Mouse (Mus musculus): Measurements from ENCODE around the gene Tenm2. TPM values are rescaled to one million over a fixed set of nuclear protein-coding genes. Genes with fewer than 3 reads are reported as not detected.

Tenm2 gene
- polyA plus RNA-seq, 1 experiment from 2014 or later = 2.8 TPM

DNA sequence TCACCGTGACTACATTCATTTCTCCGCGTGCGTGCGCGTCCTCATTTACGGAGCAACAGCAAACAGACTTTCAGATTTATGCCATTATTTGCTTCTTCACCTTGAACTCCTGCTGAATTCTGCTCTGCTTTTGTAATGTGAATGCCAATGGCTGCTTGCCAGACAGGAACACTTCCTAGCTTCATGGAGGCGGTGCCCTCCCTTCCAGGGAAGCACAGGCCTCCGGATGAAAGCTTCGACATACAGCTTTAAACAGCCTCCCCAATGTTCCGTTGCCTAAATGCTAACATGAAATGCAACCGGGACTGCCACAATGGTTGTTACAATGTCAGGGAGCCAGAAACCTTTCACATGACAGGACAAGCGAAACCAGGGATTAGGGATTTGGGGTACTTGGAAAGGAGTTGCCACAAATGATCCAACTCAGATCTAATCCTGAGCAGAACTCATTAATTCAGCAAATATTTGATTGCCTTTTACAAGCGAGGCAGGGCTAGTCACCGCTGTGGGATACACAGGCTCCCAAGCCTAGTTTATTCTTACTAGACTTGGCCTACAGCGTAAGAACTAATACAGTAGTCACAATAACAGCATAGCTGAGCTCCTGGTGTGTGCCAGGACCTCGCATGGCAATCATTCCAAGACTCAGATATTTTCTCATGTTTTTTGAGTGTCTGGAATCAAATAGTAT lies 970.8 kb downstream of the Tenm2 start:
- WGBS = 78% methylated on average over 17 of the region's 17 CpGs
- Histone ChIP-seq H3K9me3 (ENCODE audit: control insufficient read depth, low read depth, low read length) (no peaks in the 10 kb centered on the region), H3K4me3 (ENCODE audit: low read depth, low read length) (no peak overlapping the region), H3K4me2 (replicated peaks; ENCODE audit: low read depth, low read length) (no peak overlapping the region), H3K27me3 (ENCODE audit: control insufficient read depth, insufficient read depth, low read length) (no peaks in the 10 kb centered on the region), H3K36me3 (ENCODE audit: control insufficient read depth, insufficient read depth, low read length) (no peaks in the 10 kb centered on the region), H3K4me1 (ENCODE audit: control insufficient read depth, insufficient read depth, low read length) (no peaks in the 10 kb centered on the region), H3K27ac (ENCODE audit: low read length) (no peak overlapping the region), H3K9ac (replicated peaks; ENCODE audit: low read depth, low read length) (no peak overlapping the region)
- ATAC-seq (ENCODE audit: insufficient number of reproducible peaks, insufficient read depth, low FRiP score, low read depth) = no peak

DNA sequence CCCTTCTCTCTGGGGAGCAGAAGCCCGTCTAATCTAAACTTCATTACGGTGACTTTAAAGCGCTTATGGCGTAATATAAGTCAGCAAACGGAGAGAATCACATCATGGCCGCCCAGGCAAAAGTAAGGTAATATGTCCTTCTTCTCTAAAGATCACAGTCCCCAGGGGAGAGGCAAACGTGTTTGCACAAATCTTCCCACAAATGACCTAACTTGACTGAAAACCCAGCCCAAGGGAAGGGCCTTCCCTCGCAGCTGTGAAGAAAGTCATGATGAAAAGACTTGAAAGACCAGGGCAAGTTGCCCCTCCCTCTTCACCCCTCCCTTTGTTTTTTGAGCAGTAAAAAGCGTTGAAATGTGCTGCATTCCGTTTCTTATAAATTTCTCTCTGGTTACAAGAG lies 971.9 kb downstream of the Tenm2 start:
- ATAC-seq (ENCODE audit: insufficient number of reproducible peaks, insufficient read depth, low FRiP score, low read depth) = no peak

DNA sequence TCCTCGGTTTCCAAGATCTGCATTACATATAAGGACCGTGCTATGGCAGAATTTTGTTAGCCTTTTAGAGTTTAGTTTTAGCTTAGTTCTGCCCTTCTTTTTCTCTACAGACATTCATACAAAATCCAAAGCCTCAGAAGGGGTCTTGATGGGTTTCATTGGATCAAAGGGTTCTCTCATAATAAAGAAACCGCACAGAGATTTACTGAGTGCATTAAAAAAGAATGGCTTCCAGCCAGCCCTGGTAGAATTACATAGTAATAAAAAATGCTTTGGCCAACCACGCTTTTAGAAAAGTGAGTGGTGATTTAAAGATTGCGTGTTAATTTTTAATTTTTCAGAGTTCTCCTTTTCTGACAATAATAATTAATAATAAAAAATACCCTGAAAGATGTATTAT lies 978.6 kb downstream of the Tenm2 start:
- Histone ChIP-seq H3K27me3 (ENCODE audit: control insufficient read depth, insufficient read depth, low read length) (no peaks in the 10 kb centered on the region), H3K9me3 (ENCODE audit: control insufficient read depth, low read depth, low read length) (no peaks in the 10 kb centered on the region), H3K4me2 (replicated peaks; ENCODE audit: low read depth, low read length) (no peak overlapping the region), H3K4me3 (ENCODE audit: low read depth, low read length) (no peak overlapping the region), H3K4me1 (ENCODE audit: control insufficient read depth, insufficient read depth, low read length) (no peaks in the 10 kb centered on the region), H3K27ac (ENCODE audit: low read length) (no peak overlapping the region), H3K36me3 (ENCODE audit: control insufficient read depth, insufficient read depth, low read length) (no peaks in the 10 kb centered on the region), H3K9ac (replicated peaks; ENCODE audit: low read depth, low read length) (no peak overlapping the region)
- no peak for ATAC-seq (ENCODE audit: insufficient number of reproducible peaks, insufficient read depth, low FRiP score, low read depth)
- 78% methylated on average over 5 of the region's 5 CpGs for WGBS

More for the DNA sequence above, 971.9 kb downstream of the Tenm2 start:
- H3K9ac ChIP-seq (replicated peaks; ENCODE audit: low read depth, low read length) = no peak overlapping the region
- no peak overlapping the region for H3K4me3 ChIP-seq (ENCODE audit: low read depth, low read length)
- H3K27ac ChIP-seq (ENCODE audit: low read length) = no peak overlapping the region
- H3K9me3 ChIP-seq (ENCODE audit: control insufficient read depth, low read depth, low read length) = no peaks in the 10 kb centered on the region
- H3K4me1 ChIP-seq (ENCODE audit: control insufficient read depth, insufficient read depth, low read length) = no peaks in the 10 kb centered on the region
- no peaks in the 10 kb centered on the region for H3K27me3 ChIP-seq (ENCODE audit: control insufficient read depth, insufficient read depth, low read length)
- H3K4me2 ChIP-seq (replicated peaks; ENCODE audit: low read depth, low read length) = no peak overlapping the region
- 60% methylated on average over 10 of the region's 10 CpGs for WGBS
- H3K36me3 ChIP-seq (ENCODE audit: control insufficient read depth, insufficient read depth, low read length) = no peaks in the 10 kb centered on the region

DNA sequence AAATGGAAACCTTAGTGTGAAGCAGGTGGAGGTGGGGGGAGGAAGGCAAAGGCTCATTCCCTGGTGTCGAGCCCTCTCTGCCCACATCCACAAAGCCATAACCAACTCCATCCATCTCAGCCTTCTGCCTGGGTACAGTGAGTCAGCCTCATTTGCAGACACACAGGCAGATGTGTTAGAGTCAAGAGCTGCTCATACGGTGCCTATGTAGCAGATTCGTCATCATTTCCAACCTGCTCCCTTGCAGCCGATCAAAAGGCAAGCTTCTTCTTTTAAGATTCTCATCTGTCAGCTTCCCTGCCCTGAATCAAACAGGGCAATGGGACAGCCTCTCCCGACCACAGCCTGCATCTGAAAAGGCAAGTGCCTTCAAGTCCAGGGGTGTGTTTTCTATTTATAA lies 979.0 kb downstream of the Tenm2 start:
- no peaks in the 10 kb centered on the region for H3K9me3 ChIP-seq (ENCODE audit: control insufficient read depth, low read depth, low read length)
- no peak overlapping the region for H3K4me2 ChIP-seq (replicated peaks; ENCODE audit: low read depth, low read length)
- no peaks in the 10 kb centered on the region for H3K27me3 ChIP-seq (ENCODE audit: control insufficient read depth, insufficient read depth, low read length)
- no peaks in the 10 kb centered on the region for H3K36me3 ChIP-seq (ENCODE audit: control insufficient read depth, insufficient read depth, low read length)
- ATAC-seq (ENCODE audit: insufficient number of reproducible peaks, insufficient read depth, low FRiP score, low read depth) = no peak
- WGBS = 76% methylated on average over 5 of the region's 5 CpGs
- no peak overlapping the region for H3K4me3 ChIP-seq (ENCODE audit: low read depth, low read length)
- no peak overlapping the region for H3K27ac ChIP-seq (ENCODE audit: low read length)
- H3K4me1 ChIP-seq (ENCODE audit: control insufficient read depth, insufficient read depth, low read length) = no peaks in the 10 kb centered on the region
- H3K9ac ChIP-seq (replicated peaks; ENCODE audit: low read depth, low read length) = no peak overlapping the region

DNA sequence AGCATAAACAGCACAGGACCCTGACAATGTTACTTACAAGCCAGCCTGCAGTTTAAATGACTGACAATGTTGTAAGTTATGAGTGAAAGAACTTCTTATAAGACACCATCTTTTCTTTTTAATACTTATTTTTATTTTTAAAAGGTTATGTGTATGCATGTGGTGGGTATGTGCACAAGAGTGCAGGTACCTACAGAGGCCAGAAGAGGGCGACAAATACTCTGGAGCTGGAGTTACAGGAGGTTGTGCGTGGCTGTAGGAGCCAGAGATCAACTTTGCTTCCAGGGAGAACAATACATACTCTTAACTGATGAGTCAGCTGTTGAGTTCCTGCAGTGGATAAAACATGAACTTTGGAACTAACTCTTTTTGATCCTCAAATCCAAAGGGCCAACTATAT lies 981.7 kb downstream of the Tenm2 start:
- Histone ChIP-seq H3K4me3 (ENCODE audit: low read depth, low read length) (no peak overlapping the region), H3K27me3 (ENCODE audit: control insufficient read depth, insufficient read depth, low read length) (no peaks in the 10 kb centered on the region), H3K9ac (replicated peaks; ENCODE audit: low read depth, low read length) (no peak overlapping the region), H3K27ac (ENCODE audit: low read length) (no peak overlapping the region), H3K9me3 (ENCODE audit: control insufficient read depth, low read depth, low read length) (no peaks in the 10 kb centered on the region), H3K4me2 (replicated peaks; ENCODE audit: low read depth, low read length) (no peak overlapping the region), H3K36me3 (ENCODE audit: control insufficient read depth, insufficient read depth, low read length) (no peaks in the 10 kb centered on the region), H3K4me1 (ENCODE audit: control insufficient read depth, insufficient read depth, low read length) (no peaks in the 10 kb centered on the region)
- WGBS = 86% methylated on average over 2 of the region's 2 CpGs
- ATAC-seq (ENCODE audit: insufficient number of reproducible peaks, insufficient read depth, low FRiP score, low read depth) = no peak

DNA sequence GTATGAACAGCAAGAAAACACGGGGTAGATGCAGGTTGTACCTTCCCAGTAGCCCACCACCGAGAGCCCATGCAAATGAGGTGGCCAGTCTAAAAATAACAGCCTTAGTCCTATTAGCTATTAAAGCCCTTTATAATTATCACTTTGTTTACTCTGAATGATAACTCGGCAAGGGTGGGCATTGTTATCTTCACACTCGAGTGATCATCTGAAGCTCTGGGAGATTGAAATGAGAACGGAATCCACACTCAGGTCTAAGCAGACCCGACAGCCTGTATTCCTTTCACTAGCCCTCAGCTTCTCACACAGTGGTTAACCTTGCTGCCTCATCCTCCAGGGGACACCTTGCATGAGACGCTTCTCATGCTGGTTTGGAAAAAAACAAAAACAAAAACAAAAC lies 985.7 kb downstream of the Tenm2 start:
- 56% methylated on average over 7 of the region's 7 CpGs for WGBS
- H3K27ac ChIP-seq (ENCODE audit: low read length) = no peak overlapping the region
- no peak overlapping the region for H3K4me3 ChIP-seq (ENCODE audit: low read depth, low read length)
- H3K36me3 ChIP-seq (ENCODE audit: control insufficient read depth, insufficient read depth, low read length) = no peaks in the 10 kb centered on the region
- no peaks in the 10 kb centered on the region for H3K4me1 ChIP-seq (ENCODE audit: control insufficient read depth, insufficient read depth, low read length)
- H3K9me3 ChIP-seq (ENCODE audit: control insufficient read depth, low read depth, low read length) = no peaks in the 10 kb centered on the region
- no peaks in the 10 kb centered on the region for H3K27me3 ChIP-seq (ENCODE audit: control insufficient read depth, insufficient read depth, low read length)
- no peak overlapping the region for H3K9ac ChIP-seq (replicated peaks; ENCODE audit: low read depth, low read length)
- no peak overlapping the region for H3K4me2 ChIP-seq (replicated peaks; ENCODE audit: low read depth, low read length)
- no peak for ATAC-seq (ENCODE audit: insufficient number of reproducible peaks, insufficient read depth, low FRiP score, low read depth)

DNA sequence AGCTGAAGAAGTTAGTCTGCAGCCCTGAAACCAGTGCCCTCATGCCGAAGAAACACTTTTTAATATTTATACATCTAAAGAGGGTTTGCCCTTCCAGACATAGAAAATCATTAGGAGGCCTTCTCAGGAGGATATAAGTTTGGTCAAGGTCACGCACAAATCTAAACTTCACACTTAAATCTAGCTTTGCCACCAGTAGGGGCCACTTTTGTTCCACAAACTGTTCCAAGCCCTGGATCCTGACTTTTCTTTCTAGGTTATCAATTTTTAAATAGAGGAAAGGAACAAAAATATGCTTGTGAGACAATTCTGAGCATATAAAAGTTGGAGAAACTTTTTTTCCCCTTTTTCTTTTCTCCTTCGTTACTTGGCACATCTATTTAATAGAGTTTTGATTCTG lies 989.6 kb downstream of the Tenm2 start:
- WGBS = 77% methylated on average over 3 of the region's 3 CpGs
- Histone ChIP-seq H3K27ac (ENCODE audit: low read length) (no peak overlapping the region), H3K9me3 (ENCODE audit: control insufficient read depth, low read depth, low read length) (no peaks in the 10 kb centered on the region), H3K4me1 (ENCODE audit: control insufficient read depth, insufficient read depth, low read length) (0 out of 2 replicates have a peak, but pooled peaks cover 3% of the 10 kb centered on the region), H3K36me3 (ENCODE audit: control insufficient read depth, insufficient read depth, low read length) (no peaks in the 10 kb centered on the region), H3K4me2 (replicated peaks; ENCODE audit: low read depth, low read length) (no peak overlapping the region), H3K27me3 (ENCODE audit: control insufficient read depth, insufficient read depth, low read length) (no peaks in the 10 kb centered on the region), H3K9ac (replicated peaks; ENCODE audit: low read depth, low read length) (no peak overlapping the region), H3K4me3 (ENCODE audit: low read depth, low read length) (no peak overlapping the region)
- no peak for ATAC-seq (ENCODE audit: insufficient number of reproducible peaks, insufficient read depth, low FRiP score, low read depth)

DNA sequence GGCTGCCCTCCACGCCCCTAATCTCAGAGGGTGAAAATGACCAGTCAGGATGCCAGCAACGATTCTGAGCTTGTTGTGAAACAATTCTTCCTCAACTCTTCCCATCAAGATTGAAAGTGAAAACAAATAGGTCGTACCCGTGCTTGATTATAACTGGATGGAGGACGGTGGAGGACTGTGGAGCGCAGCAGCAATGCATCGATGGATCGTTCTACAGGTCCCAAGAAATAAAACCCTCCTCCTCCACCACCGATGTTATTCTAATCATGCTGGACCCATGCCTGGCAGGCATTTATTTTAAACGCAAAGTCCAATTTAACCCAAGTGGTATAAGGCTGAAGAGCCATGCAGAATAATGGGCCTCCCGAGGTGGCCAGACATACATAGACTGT lies 991.3 kb downstream of the Tenm2 start:
- H3K27ac ChIP-seq (ENCODE audit: low read length) = no peak overlapping the region
- H3K9me3 ChIP-seq (ENCODE audit: control insufficient read depth, low read depth, low read length) = no peaks in the 10 kb centered on the region
- H3K36me3 ChIP-seq (ENCODE audit: control insufficient read depth, insufficient read depth, low read length) = no peaks in the 10 kb centered on the region
- no peaks in the 10 kb centered on the region for H3K27me3 ChIP-seq (ENCODE audit: control insufficient read depth, insufficient read depth, low read length)
- no peak overlapping the region for H3K9ac ChIP-seq (replicated peaks; ENCODE audit: low read depth, low read length)
- 85% methylated on average over 11 of the region's 11 CpGs for WGBS
- no peak overlapping the region for H3K4me2 ChIP-seq (replicated peaks; ENCODE audit: low read depth, low read length)
- no peak for ATAC-seq (ENCODE audit: insufficient number of reproducible peaks, insufficient read depth, low FRiP score, low read depth)
- no peak overlapping the region for H3K4me3 ChIP-seq (ENCODE audit: low read depth, low read length)
- H3K4me1 ChIP-seq (ENCODE audit: control insufficient read depth, insufficient read depth, low read length) = 0 out of 2 replicates have a peak, but pooled peaks cover 3% of the 10 kb centered on the region

Data from stomach, embryonic 14.5 days (tissue).